Mouse (Mus musculus): Measurements from ENCODE around the gene Pfdn5.

DNA sequence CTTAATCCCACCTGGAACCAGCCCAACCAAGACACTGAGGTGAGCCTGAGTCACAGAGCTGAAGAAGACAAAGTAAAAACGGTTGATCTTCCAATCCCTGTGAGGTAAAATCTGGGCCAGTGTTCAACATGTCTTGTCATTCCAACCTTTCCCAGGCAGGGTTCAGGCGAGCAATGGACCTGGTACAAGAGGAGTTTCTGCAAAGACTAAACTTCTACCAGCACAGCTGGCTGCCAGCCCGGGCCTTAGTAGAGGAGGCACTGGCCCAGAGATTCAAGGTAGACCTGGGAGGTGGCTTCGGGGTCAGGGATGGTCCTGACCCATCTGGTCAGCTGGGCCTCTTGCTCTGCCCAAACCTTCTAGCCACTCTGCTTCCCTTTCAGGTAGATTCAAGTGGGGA lies 11.0 kb downstream of the Pfdn5 start:
- TF ChIP-seq MAX (IDR thresholded peaks at IDR 0.05; ENCODE audit: low read depth) (no peak), REST (IDR thresholded peaks at IDR 0.05; ENCODE audit: insufficient read depth, insufficient read length) (no peak), USF1 (IDR thresholded peaks at IDR 0.05; ENCODE audit: low read depth) (no peak), MYOG (IDR thresholded peaks at IDR 0.05; ENCODE audit: control insufficient read depth in 1 of 3, insufficient read depth in 1 of 3, insufficient read length in 2 of 3, low read depth in 2 of 3) (no peak), POLR2A (IDR thresholded peaks at IDR 0.05; ENCODE audit: insufficient read length, low read depth) (no peak)

Data from myocyte (in vitro differentiated cells).